Mouse (Mus musculus) olfactory bulb, adult 2 months (tissue): ENCODE data around the gene Esr2. TPM values are rescaled to one million over a fixed set of nuclear protein-coding genes. Genes with fewer than 3 reads are reported as not detected.
"Not testable (repeated sequence)": the region's sequence is repeated elsewhere in the genome, so short reads cannot be mapped to it uniquely, and the experiment has no call there.

Experiments
- H3K27ac ChIP-seq: fragments of 200-500 bp; 2 replicates; pipeline ENCODE4 v1.5.1; 2012; ENCODE audit warnings: low read depth, low read length; ENCODE audit not compliant: insufficient read depth
- H3K4me1 ChIP-seq: fragments of 200-500 bp; 2 replicates; pipeline ENCODE4 v1.6.1; 2012; ENCODE audit warnings: low read length; ENCODE audit not compliant: control insufficient read depth, insufficient read depth
- H3K4me3 ChIP-seq: fragments of 200-500 bp; 2 replicates; pipeline ENCODE4 v1.5.1; 2012; ENCODE audit warnings: mild to moderate bottlenecking, low read depth, low read length, moderate library complexity; ENCODE audit not compliant: insufficient read depth
- CTCF ChIP-seq: fragments of 200-500 bp; IDR thresholded peaks from 2 replicates; pipeline ENCODE4 v1.5.1; 2012; ENCODE audit warnings: low read depth, mild to moderate bottlenecking, low read length, moderate library complexity; ENCODE audit not compliant: insufficient read depth
- POLR2A ChIP-seq: fragments of 200-500 bp; IDR thresholded peaks from 2 replicates; pipeline ENCODE4 v1.6.1; 2012; ENCODE audit warnings: mild to moderate bottlenecking, low read depth, low read length, moderate library complexity; ENCODE audit not compliant: insufficient read depth
- WGBS: fragments of 180-500 bp; shearing (Covaris S2); methylation state at CpG from one replicate; pipeline ENCODE4 v1.1.7; 2018; 5-methylcytosine and 5-hydroxymethylcytosine counted together
- polyA plus RNA-seq: library from polyadenylated mRNA; stranded (reverse); fragments of >200 nt; gene quantifications from 2 replicates; pipeline ENCODE4 v1.2.4, GENCODE M21; 2012; ENCODE audit warnings: low replicate concordance; ENCODE audit not compliant: missing spikeins, insufficient read depth, insufficient read length

The Esr2 gene
- polyA plus RNA-seq, 1 experiment: not detected

DNA sequence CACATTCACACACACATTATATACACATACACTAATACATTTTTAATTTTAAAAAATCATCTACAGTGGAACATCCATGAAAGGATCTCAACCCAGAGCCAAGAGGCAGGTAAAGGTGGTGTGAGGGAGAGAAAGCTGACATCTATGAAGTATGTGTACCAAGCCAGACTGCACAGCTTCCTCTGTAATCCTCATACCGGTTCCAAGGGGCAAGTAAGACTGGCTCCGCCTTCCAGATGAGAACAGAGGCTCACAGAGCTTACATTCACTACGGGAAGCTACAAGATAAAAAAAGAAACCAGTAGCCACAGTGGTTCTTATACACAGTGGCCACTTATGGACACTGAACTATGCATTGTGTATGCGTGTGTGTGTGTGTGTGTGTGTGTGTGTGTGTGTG lies 2.5 kb upstream of the Esr2 start:
- WGBS: 61% methylated on average over 4 of the region's 4 CpGs
- no peak overlapping the region for H3K27ac ChIP-seq
- H3K4me1 ChIP-seq: peaks cover 6% of the 10 kb centered on the region; the same call in 1 of the 2 replicates
- TF ChIP-seq POLR2A: no peak
- no peak for TF ChIP-seq CTCF
- no peak overlapping the region for H3K4me3 ChIP-seq

DNA sequence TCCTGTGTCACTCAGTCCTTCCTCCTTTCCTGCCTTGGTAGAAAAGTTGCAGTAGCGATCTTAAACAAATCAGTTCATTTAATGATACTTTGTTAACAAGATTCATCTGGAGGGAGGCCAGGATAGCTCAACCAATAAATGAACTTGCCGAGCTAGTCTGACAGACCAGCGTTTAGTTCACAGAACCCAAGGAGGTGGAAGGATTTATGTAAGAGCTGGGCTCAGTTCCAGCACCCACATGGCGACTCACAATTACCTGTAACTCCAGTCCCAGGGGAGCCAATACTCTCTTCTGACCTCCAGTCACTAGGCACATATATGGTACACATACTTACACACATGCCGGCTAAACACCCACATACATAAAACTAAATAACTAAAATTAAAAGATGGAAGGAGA lies 2.0 kb upstream of the Esr2 start:
- Histone ChIP-seq H3K4me3 (no peak overlapping the region), H3K27ac (no peak overlapping the region), H3K4me1 (peaks cover 6% of the 10 kb centered on the region; the same call in 1 of the 2 replicates)
- TF ChIP-seq POLR2A (no peak), CTCF (no peak)
- WGBS: 44% methylated on average over 5 of the region's 5 CpGs

- Histone ChIP-seq H3K4me3 (no peak overlapping the region), H3K4me1 (peaks cover 6% of the 10 kb centered on the region; the same call in 1 of the 2 replicates), H3K27ac (no peak overlapping the region)
- 40% methylated on average over 16 of the region's 16 CpGs for WGBS
- TF ChIP-seq POLR2A (no peak), CTCF (peak; percentile 48; the same call in 1 of the 2 replicates)
Observed at GRCm38 (mm10) chr12:76177864-76178518, 932 bp upstream of the Esr2 start.

GRCm38 (mm10) chr12:76165641-76166040 lies 11.4 kb downstream of the Esr2 start:
- TF ChIP-seq POLR2A (no peak), CTCF (no peak)
- no peak overlapping the region for H3K4me3 ChIP-seq
- no peaks in the 10 kb centered on the region for H3K4me1 ChIP-seq
- WGBS: 73% methylated on average over 5 of the region's 5 CpGs
- H3K27ac ChIP-seq: no peak overlapping the region

DNA sequence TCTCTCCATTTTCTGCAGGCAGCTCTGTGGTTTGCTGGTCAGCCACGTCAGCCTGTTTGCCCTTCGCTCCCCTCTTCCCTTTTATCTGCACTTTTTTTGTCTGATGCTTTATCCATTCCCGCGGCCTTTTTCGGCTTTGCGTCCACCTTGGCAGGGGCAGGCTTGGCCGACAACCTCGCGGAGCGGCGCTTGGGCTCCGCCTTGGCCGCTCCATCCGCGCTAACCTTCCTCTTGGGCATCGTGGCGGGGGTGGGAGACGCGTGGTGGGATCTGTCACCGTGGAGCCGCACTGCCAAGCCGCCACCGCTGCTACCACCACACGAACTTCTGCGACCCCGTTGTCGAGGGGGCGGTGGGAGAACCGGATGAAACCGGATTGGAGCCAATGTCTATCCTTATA lies 24.7 kb downstream of the Esr2 start:
- WGBS: 22% methylated on average over 30 of the region's 30 CpGs
- H3K4me3 ChIP-seq: peak overlapping the region; percentile 33
- H3K4me1 ChIP-seq, H3K27ac ChIP-seq: not testable (repeated sequence)

DNA sequence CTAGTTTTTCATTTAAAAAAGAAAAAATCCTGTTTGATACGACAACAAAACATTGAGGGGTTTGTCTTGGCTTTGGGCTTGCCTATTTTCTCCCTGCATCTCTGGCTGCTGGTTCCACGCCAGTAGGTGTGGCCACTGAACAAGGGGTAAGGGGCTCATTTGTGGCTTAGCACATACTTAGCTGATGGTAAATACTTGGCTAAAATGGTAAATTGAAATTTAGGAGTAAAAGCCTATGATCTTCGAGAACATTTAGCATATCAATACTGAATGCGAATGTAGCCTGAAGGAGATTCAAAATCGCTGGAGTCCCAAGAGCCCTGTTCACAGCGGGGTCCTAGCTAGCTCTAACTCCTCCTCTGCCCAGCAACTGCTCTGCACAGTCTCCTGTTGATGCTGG lies 40.4 kb downstream of the Esr2 start:
- TF ChIP-seq CTCF: no peak
- no peak for TF ChIP-seq POLR2A
- Histone ChIP-seq H3K4me1 (no peaks in the 10 kb centered on the region), H3K4me3 (no peak overlapping the region), H3K27ac (no peak overlapping the region)
- 21% methylated on average over 6 of the region's 6 CpGs for WGBS

DNA sequence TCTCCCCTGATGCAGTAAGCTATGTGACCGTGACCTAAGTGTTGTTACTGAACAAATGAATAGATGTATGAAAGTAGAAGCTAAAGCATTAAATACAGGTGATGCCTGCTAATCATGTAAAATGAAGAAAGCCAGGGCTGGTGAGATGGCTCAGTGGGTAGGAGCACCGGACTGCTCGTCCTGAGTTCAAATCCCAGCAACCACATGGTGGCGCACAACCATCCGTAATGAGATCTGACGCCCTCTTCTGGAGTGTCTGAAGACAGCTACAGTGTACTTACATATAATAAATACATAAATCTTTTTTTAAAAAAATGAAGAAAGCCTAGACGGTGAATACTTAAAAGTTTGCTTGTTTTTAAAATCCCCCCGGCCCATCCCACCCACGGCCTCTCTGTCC lies 44.0 kb downstream of the Esr2 start:
- H3K27ac ChIP-seq, H3K4me1 ChIP-seq, H3K4me3 ChIP-seq: not testable (repeated sequence)
- WGBS: 89% methylated on average over 9 of the region's 9 CpGs

DNA sequence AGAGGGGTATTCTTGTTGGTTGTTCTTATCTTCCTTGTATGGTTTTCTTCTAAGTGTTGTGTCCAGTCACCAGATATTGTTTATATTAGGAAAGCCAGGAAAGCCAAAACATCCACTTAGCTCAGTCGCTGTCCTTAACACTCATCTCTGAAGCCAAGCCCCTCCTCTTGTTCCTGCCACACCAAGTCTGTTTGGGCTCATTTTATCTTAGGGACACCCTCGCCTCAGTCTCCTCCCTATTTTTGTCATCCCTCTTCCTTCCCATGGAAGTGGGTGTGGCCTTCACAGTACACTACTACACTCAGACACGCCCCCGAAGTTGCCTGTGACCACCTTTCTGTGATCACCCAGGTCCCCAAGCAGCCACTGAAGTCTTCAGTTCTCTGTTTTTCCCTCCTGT lies 44.5 kb downstream of the Esr2 start:
- H3K4me3 ChIP-seq: no peak overlapping the region
- H3K4me1 ChIP-seq: no peaks in the 10 kb centered on the region
- 83% methylated on average over 4 of the region's 4 CpGs for WGBS
- no peak overlapping the region for H3K27ac ChIP-seq
- TF ChIP-seq POLR2A (no peak), CTCF (no peak)

DNA sequence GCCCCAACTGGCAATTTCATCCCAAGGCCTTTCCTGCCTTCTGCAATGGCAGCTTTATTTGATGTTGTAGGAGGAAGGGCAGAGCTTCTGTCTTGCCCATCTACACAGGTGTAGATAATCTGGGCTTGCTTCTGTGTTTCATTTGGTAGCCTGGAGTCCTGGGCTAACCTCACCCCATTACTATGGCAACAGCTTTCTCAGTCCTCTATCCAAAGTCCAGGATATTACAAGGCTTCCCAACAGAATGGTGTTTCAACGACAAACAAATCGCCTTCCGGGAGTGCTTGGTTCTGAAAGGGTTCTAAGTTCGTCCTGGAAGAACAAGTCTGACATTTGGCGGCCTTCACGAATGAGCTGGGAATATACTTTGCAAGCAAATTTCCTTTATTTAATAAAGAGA lies 46.2 kb downstream of the Esr2 start:
- H3K4me3 ChIP-seq: no peak overlapping the region
- no peak for TF ChIP-seq CTCF
- TF ChIP-seq POLR2A: no peak
- no peaks in the 10 kb centered on the region for H3K4me1 ChIP-seq
- WGBS: 83% methylated on average over 6 of the region's 6 CpGs
- no peak overlapping the region for H3K27ac ChIP-seq

- 46% methylated on average over 4 of the region's 4 CpGs for WGBS
- no peaks in the 10 kb centered on the region for H3K4me1 ChIP-seq
- no peak overlapping the region for H3K4me3 ChIP-seq
- TF ChIP-seq CTCF (no peak), POLR2A (no peak)
- H3K27ac ChIP-seq: no peak overlapping the region
Observed at GRCm38 (mm10) chr12:76130281-76130680, 46.8 kb downstream of the Esr2 start.
